Mouse (Mus musculus): ENCODE measurements at regions not wholly inside any gene's neighbourhood (a gene's known extent, or its start where the extent isn't known, plus 50 kb on each side); places are given as distances from the start of the nearest gene placed in this dataset.

- TF ChIP-seq POLR2A (IDR thresholded peaks at IDR 0.05; ENCODE audit: low read depth, low read length): no peak
- no peak for TF ChIP-seq CTCF (IDR thresholded peaks at IDR 0.05; ENCODE audit: extremely low read depth, insufficient read depth, insufficient read length, insufficient replicate concordance)
Observed at GRCm38 (mm10) chr3:38572159-38572558, 87.5 kb upstream of the Ankrd50 start.

Measured in spleen, adult 2 months (tissue).